Mouse (Mus musculus) thymus, adult 2 months (tissue): Measurements from ENCODE around the gene Opalin. TPM values are rescaled to one million over a fixed set of nuclear protein-coding genes. Genes with fewer than 3 reads are reported as not detected.

Experiments
- DNase-seq: peaks from one replicate; pipeline ENCODE4 v3.0.0; 2021
- H3K27ac ChIP-seq: fragments of 200-500 bp; 2 replicates; pipeline ENCODE4 v1.5.1; 2012; ENCODE audit warnings: low read length, control low read depth; ENCODE audit not compliant: control insufficient read depth, insufficient read depth
- H3K27me3 ChIP-seq: fragments of 200-500 bp; 2 replicates; pipeline ENCODE4 v1.6.1; 2012; ENCODE audit warnings: mild to moderate bottlenecking, low read length, moderate library complexity, mixed read lengths; ENCODE audit not compliant: control insufficient read depth, insufficient read depth
- H3K36me3 ChIP-seq: fragments of 200-500 bp; 2 replicates; pipeline ENCODE4 v1.6.1; 2012; ENCODE audit warnings: mild to moderate bottlenecking, low read length, moderate library complexity; ENCODE audit not compliant: control insufficient read depth, insufficient read depth
- H3K4me1 ChIP-seq: fragments of 200-500 bp; replicated peaks from 2 replicates; pipeline ENCODE4 v1.6.1; 2012; ENCODE audit warnings: low read length; ENCODE audit not compliant: control insufficient read depth, insufficient read depth
- H3K4me3 ChIP-seq: fragments of 200-500 bp; 2 replicates; pipeline ENCODE4 v1.5.1; 2012; ENCODE audit warnings: mild to moderate bottlenecking, low read length, control low read depth, moderate library complexity; ENCODE audit not compliant: control insufficient read depth, insufficient read depth
- CTCF ChIP-seq: fragments of 200-500 bp; IDR thresholded peaks from 2 replicates; pipeline ENCODE4 v1.5.1; 2012; ENCODE audit warnings: mild to moderate bottlenecking, control low read depth, low read length, moderate library complexity, borderline replicate concordance; ENCODE audit not compliant: control insufficient read depth, poor library complexity, insufficient read depth; ENCODE audit errors: extremely low read depth
- POLR2A ChIP-seq: fragments of 200-500 bp; IDR thresholded peaks from 2 replicates; pipeline ENCODE4 v1.6.1; 2012; ENCODE audit warnings: mild to moderate bottlenecking, low read length, control low read depth, moderate library complexity; ENCODE audit not compliant: control insufficient read depth, poor library complexity, insufficient read depth; ENCODE audit errors: extremely low read depth
- WGBS: fragments of 180-500 bp; shearing (Covaris S2); methylation state at CpG from one replicate; pipeline ENCODE4 v1.1.7; 2018; 5-methylcytosine and 5-hydroxymethylcytosine counted together
- polyA plus RNA-seq: library from polyadenylated mRNA; depleted of rRNA; stranded (reverse); fragments of >200 nt; gene quantifications from 2 replicates; pipeline ENCODE4 v1.2.3, GENCODE M21; 2012

Opalin gene
- polyA plus RNA-seq, 1 experiment: 0.13 TPM

DNA sequence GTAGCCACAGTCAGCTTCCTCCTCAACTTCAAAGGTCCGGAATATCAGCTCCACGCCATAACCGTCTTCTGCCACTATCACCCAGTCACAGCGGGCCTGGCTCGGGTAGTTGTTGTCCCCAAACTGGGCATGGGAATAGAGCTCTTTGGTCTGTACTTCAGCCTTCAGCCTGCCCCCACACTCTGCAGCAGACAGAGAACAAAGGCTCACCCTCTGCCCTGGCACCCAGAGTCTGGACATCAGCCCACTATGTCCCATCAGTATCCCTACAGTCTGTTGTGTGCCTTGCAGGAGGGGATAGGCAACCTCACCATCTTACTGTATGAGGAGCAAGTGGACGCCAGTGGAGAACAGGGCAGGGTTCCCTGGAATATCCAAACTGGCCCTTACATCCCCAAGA lies 9.4 kb upstream of the Opalin start:
- WGBS: 85% methylated on average over 6 of the region's 6 CpGs
- no peaks in the 10 kb centered on the region for H3K36me3 ChIP-seq

GRCm38 (mm10) chr19:41083646-41084045 lies 6.7 kb upstream of the Opalin start:
- Histone ChIP-seq H3K27me3 (no peaks in the 10 kb centered on the region), H3K4me3 (no peak overlapping the region), H3K27ac (no peak overlapping the region), H3K4me1 (peaks cover 8% of the 10 kb centered on the region), H3K36me3 (no peaks in the 10 kb centered on the region)
- 92% methylated on average over 14 of the region's 14 CpGs for WGBS
- TF ChIP-seq POLR2A (no peak), CTCF (no peak)
- DNase-seq: no peak

More for the DNA sequence above, 9.4 kb upstream of the Opalin start:
- TF ChIP-seq CTCF (no peak), POLR2A (no peak)
- DNase-seq: no peak
- Histone ChIP-seq H3K4me3 (no peak overlapping the region), H3K27me3 (no peaks in the 10 kb centered on the region), H3K27ac (no peak overlapping the region), H3K4me1 (peaks cover 9% of the 10 kb centered on the region)

- Histone ChIP-seq H3K27ac (no peak overlapping the region), H3K4me3 (no peak overlapping the region), H3K4me1 (no peaks in the 10 kb centered on the region), H3K36me3 (no peaks in the 10 kb centered on the region), H3K27me3 (no peaks in the 10 kb centered on the region)
- no peak for DNase-seq
- TF ChIP-seq POLR2A (no peak), CTCF (no peak)
- 91% methylated on average over 3 of the region's 3 CpGs for WGBS
Observed at GRCm38 (mm10) chr19:41081589-41081988, 4.7 kb upstream of the Opalin start.

- Histone ChIP-seq H3K36me3 (no peaks in the 10 kb centered on the region), H3K4me1 (no peaks in the 10 kb centered on the region), H3K4me3 (no peak overlapping the region), H3K27me3 (no peaks in the 10 kb centered on the region), H3K27ac (no peak overlapping the region)
- WGBS: 91% methylated on average over 14 of the region's 14 CpGs
- no peak for TF ChIP-seq CTCF
- TF ChIP-seq POLR2A: no peak
- no peak for DNase-seq
Observed at GRCm38 (mm10) chr19:41073746-41074455, 3.0 kb downstream of the Opalin start.

DNA sequence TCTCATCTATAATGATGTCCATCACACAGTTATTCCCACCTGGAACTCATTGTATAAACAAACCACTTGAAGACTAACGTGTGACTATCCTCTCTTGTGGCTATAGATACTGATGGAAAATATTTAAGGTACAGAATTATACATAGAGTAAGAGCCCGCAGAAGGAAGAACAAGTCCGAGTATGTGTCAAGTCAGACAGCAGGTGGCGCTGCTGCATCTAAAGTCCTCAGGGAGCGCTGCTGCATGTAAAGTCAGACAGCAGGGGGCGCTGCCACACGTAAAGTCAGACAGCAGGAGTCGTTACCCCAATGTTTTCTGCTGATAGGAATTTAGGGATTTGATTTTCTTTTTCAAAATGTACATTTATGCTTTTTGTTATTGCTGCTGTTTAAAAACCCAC lies 5.4 kb downstream of the Opalin start:
- no peak for TF ChIP-seq POLR2A
- TF ChIP-seq CTCF: peak; percentile 98
- 1% methylated on average over 8 of the region's 8 CpGs for WGBS
- Histone ChIP-seq H3K4me3 (no peak overlapping the region), H3K4me1 (no peaks in the 10 kb centered on the region), H3K27me3 (no peaks in the 10 kb centered on the region), H3K36me3 (no peaks in the 10 kb centered on the region), H3K27ac (no peak overlapping the region)
- peak; percentile 90 for DNase-seq

DNA sequence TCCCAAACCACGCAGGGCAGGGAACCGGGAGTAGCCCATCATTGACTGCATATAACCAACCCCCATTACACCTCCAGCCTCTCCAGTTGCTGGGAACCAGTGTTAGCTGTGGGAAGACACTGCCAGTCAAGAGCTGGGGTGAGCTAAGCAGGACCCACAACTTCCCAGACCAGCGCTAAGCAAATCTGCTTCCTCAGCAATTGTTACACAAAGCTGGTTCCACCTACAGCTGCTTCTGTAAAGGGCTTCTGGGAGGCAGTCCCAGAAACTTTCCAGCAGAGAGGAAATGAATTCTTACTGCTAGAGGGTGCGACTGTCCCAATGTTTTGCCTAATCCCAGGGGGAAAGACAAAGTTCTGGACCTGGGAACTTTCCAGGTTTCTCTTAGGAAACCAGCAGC lies 22.2 kb downstream of the Opalin start:
- no peaks in the 10 kb centered on the region for H3K27me3 ChIP-seq
- peaks cover 94% of the 10 kb centered on the region for H3K36me3 ChIP-seq
- TF ChIP-seq CTCF (no peak), POLR2A (no peak)
- WGBS: 95% methylated on average over 4 of the region's 4 CpGs
- no peak overlapping the region for H3K4me3 ChIP-seq
- peaks cover 6% of the 10 kb centered on the region; the same call in 1 of the 2 replicates for H3K4me1 ChIP-seq
- no peak overlapping the region for H3K27ac ChIP-seq
- DNase-seq: no peak
